Mouse (Mus musculus) C2C12 (cell line): Measurements from ENCODE around the gene Nhlh2.

Experiments used
- CTCF ChIP-seq: IDR thresholded peaks from one replicate; pipeline ENCODE4 v1.5.1; 2011; ENCODE audit not compliant: control insufficient read depth, insufficient read depth, insufficient read length
- FOSL1 ChIP-seq: IDR thresholded peaks from one replicate; pipeline ENCODE4 v1.8.0; 2011; ENCODE audit warnings: mild to moderate bottlenecking, low read length; ENCODE audit not compliant: poor library complexity, insufficient read depth, severe bottlenecking
- MAX ChIP-seq: IDR thresholded peaks from one replicate; pipeline ENCODE4 v1.6.1; 2011; ENCODE audit warnings: mild to moderate bottlenecking, control low read depth
- MYOD1 ChIP-seq: IDR thresholded peaks from one replicate; pipeline ENCODE4 v1.6.1; 2011; ENCODE audit warnings: low read depth; ENCODE audit not compliant: control insufficient read depth, insufficient read length
- MYOG ChIP-seq: IDR thresholded peaks from one replicate; pipeline ENCODE4 v1.6.1; 2011; ENCODE audit not compliant: control insufficient read depth, insufficient read length; ENCODE audit errors: extremely low read depth
- USF1 ChIP-seq: IDR thresholded peaks from one replicate; pipeline ENCODE4 v1.6.1; 2011; ENCODE audit warnings: low read depth, mild to moderate bottlenecking, control low read depth, moderate library complexity

DNA sequence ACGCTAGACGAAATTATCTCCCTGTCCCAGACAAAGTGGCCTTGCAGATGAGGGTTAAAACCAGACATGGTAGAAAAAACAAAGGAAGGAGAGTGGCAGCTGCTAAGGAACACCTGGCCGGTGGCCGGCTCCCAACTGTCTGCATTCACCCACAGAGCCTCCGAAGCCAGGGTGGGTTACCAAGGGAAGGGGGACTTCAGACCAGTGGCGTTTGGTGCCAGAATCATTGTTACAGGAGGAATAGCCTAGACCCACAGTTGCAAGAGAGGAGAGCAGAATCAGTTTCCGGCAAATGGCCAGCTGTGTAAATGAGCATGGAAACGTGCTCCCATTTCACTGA lies 52.8 kb downstream of the Nhlh2 start:
- TF ChIP-seq CTCF (no peak), MAX (no peak), USF1 (no peak), FOSL1 (no peak), MYOG (no peak), MYOD1 (no peak)
